Mouse (Mus musculus) neural tube, embryonic 14.5 days (tissue): ENCODE measurements around the gene Ctbp2. TPM values are rescaled to one million over a fixed set of nuclear protein-coding genes. Genes with fewer than 3 reads are reported as not detected.

Experiments
- ATAC-seq: fragments of 200-750 bp; cut with Nextera tagmentation; 2 replicates; pipeline ENCODE4 v1.8.0; 2017; ENCODE audit warnings: low read depth, mild to moderate bottlenecking, moderate TSS enrichment, moderate library complexity
- H3K27ac ChIP-seq: fragments of 300-500 bp; sonication (generic); 2 replicates; pipeline ENCODE4 v1.5.1; 2014; ENCODE audit warnings: low read depth, mild to moderate bottlenecking, control low read depth, low read length, moderate library complexity, mixed read lengths
- H3K27me3 ChIP-seq: fragments of 300-500 bp; sonication (generic); 2 replicates; pipeline ENCODE4 v1.6.1; 2014; ENCODE audit warnings: low read length; ENCODE audit not compliant: control insufficient read depth, insufficient read depth
- H3K36me3 ChIP-seq: fragments of 300-500 bp; sonication (generic); 2 replicates; pipeline ENCODE4 v1.6.1; 2014; ENCODE audit warnings: low read length, mixed read lengths; ENCODE audit not compliant: control insufficient read depth, insufficient read depth
- H3K4me1 ChIP-seq: fragments of 300-500 bp; sonication (generic); 2 replicates; pipeline ENCODE4 v1.6.1; 2014; ENCODE audit warnings: low read length; ENCODE audit not compliant: control insufficient read depth, insufficient read depth
- H3K4me2 ChIP-seq: fragments of 300-500 bp; sonication (generic); 2 replicates; pipeline ENCODE4 v1.6.1; 2014; ENCODE audit warnings: mild to moderate bottlenecking, low read depth, low read length, control low read depth
- H3K4me3 ChIP-seq: fragments of 300-500 bp; sonication (generic); 2 replicates; pipeline ENCODE4 v1.5.1; 2014; ENCODE audit warnings: low read depth, low read length, control low read depth, mixed read lengths
- H3K9ac ChIP-seq: fragments of 300-500 bp; sonication (generic); replicated peaks from 2 replicates; pipeline ENCODE4 v1.6.1; 2014; ENCODE audit warnings: low read depth, mild to moderate bottlenecking, control low read depth, low read length, mixed read lengths
- H3K9me3 ChIP-seq: fragments of 300-500 bp; sonication (generic); 2 replicates; pipeline ENCODE4 v1.6.1; 2016; ENCODE audit warnings: low read length; ENCODE audit not compliant: control insufficient read depth
- WGBS: fragments of 180-500 bp; shearing (Covaris S2); extraction: QIAGEN DNeasy Blood & Tissue Kit; methylation state at CpG from one replicate; pipeline ENCODE4 v1.1.7; 2014; 5-methylcytosine and 5-hydroxymethylcytosine counted together
- polyA plus RNA-seq: library from polyadenylated mRNA; unstranded; fragments of >200 nt; fragmentation: Nextera tagmentation; extraction: Ambion mirVana; gene quantifications from 2 replicates; pipeline ENCODE4 v1.2.1, GENCODE M21; 2014

Ctbp2 gene
- polyA plus RNA-seq, 1 experiment from 2014 or later, result 65.0 TPM

DNA sequence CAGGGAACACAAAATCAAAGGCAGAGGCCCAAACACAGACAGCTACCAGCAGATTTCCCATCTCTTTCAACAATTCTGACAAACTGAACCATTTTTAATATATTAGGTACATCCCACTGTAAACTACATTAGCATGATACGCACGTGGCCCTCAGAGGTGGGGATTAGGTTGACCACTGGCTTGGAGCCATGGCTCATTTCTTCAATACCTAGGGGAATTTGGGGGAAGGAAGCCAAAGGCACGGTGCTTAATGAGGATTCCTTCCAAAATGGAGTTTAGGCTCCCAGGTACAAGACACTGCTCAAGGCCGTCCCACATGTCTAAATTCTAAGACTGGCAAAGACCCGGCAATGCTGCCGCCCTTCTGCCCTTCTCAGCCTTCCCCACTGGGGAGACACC is 121.9 kb downstream of the Ctbp2 start:
- Histone ChIP-seq H3K36me3 (peaks cover 9% of the 10 kb centered on the region; the same call in 1 of the 2 replicates), H3K4me2 (no peak overlapping the region), H3K27me3 (no peaks in the 10 kb centered on the region), H3K9me3 (no peaks in the 10 kb centered on the region), H3K4me1 (peaks cover under 1% of the 10 kb centered on the region; the same call in 1 of the 2 replicates), H3K27ac (no peak overlapping the region), H3K4me3 (no peak overlapping the region), H3K9ac (no peak overlapping the region)
- ATAC-seq, result no peak
- WGBS, result 85% methylated on average over 6 of the region's 6 CpGs

DNA sequence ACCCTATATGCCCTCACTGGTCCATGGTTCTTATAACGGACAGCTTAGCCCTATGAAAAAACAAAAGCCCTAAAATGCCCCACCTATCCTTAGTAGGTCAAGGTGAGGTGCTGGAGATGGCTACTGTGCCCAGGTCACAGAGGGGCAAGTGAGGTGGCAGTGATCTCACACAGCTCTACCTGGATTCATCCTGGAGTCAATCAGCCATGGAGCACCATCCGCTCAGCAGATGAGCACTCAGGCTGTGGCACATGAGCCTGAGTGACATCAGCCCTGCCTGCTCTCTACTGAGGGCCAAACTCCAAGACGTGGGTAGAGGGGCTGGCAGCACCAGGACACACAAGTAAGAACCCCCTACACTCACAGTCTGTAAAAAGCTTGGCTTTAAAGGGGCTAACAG is 122.8 kb downstream of the Ctbp2 start:
- H3K4me3 ChIP-seq, result no peak overlapping the region
- no peak for ATAC-seq

DNA sequence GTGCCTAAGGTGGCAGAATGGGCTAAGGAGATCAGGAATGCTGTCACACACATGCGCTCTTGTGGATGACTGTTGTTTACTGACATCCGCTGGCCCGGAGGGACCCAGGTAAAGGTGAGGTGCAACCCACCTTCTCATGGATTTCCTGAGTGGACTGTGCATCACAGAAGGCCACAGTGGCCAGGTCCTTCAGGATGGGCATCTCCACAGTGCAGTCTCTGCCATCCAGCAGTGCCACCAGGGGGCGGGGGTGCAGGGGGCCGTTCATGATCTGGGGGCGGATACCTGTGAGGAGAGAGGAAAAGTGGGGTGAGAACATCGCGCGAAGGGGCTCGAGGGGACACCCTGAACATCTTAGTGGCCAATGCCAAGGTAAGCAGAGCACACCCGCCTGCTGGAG is 125.1 kb downstream of the Ctbp2 start:
- Histone ChIP-seq H3K36me3 (peaks cover 14% of the 10 kb centered on the region; the same call in 1 of the 2 replicates), H3K9me3 (no peaks in the 10 kb centered on the region), H3K27me3 (no peaks in the 10 kb centered on the region), H3K4me3 (no peak overlapping the region), H3K4me1 (peaks cover 5% of the 10 kb centered on the region; the same call in 1 of the 2 replicates), H3K4me2 (no peak overlapping the region), H3K27ac (no peak overlapping the region), H3K9ac (no peak overlapping the region)
- 98% methylated on average over 11 of the region's 11 CpGs for WGBS
- ATAC-seq, result no peak

More for the DNA sequence above, 122.8 kb downstream of the Ctbp2 start:
- no peak overlapping the region for H3K27ac ChIP-seq
- no peak overlapping the region for H3K4me2 ChIP-seq
- no peaks in the 10 kb centered on the region for H3K9me3 ChIP-seq
- WGBS, result 95% methylated on average over 3 of the region's 3 CpGs
- H3K9ac ChIP-seq, result no peak overlapping the region
- no peaks in the 10 kb centered on the region for H3K27me3 ChIP-seq
- H3K4me1 ChIP-seq, result no peaks in the 10 kb centered on the region
- peaks cover 10% of the 10 kb centered on the region; the same call in 1 of the 2 replicates for H3K36me3 ChIP-seq

DNA sequence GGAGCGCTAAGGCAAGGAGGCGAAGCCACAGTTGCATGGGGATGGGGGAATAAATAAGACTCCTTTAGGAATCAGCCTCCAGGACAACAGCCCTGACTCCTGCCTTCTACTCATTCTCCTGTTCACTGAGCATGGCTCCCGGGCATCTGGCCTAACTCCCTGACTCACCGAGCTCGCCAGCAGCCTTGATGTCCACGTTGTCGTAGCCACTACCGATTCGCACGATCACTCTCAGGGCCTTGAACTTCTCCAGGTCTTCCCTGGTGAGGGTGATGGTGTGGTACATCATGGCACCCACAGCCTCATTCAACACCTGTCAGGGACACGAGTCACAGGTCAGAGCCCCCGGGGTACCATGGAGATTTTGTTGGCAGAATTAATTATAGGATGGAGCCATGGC is 125.5 kb downstream of the Ctbp2 start:
- no peaks in the 10 kb centered on the region for H3K9me3 ChIP-seq
- no peak for ATAC-seq
- H3K4me2 ChIP-seq, result no peak overlapping the region
- no peak overlapping the region for H3K4me3 ChIP-seq
- H3K36me3 ChIP-seq, result peaks cover 14% of the 10 kb centered on the region; the same call in 1 of the 2 replicates
- no peak overlapping the region for H3K9ac ChIP-seq
- no peaks in the 10 kb centered on the region for H3K27me3 ChIP-seq
- H3K27ac ChIP-seq, result no peak overlapping the region
- peaks cover 5% of the 10 kb centered on the region; the same call in 1 of the 2 replicates for H3K4me1 ChIP-seq
- 95% methylated on average over 12 of the region's 12 CpGs for WGBS

- ATAC-seq, result no peak
- Histone ChIP-seq H3K9me3 (no peaks in the 10 kb centered on the region), H3K27me3 (no peaks in the 10 kb centered on the region), H3K9ac (no peak overlapping the region), H3K4me3 (no peak overlapping the region), H3K4me1 (peaks cover 5% of the 10 kb centered on the region; the same call in 1 of the 2 replicates), H3K36me3 (peaks cover 16% of the 10 kb centered on the region; the same call in 1 of the 2 replicates), H3K27ac (no peak overlapping the region), H3K4me2 (no peak overlapping the region)
- 93% methylated on average over 5 of the region's 5 CpGs for WGBS
These were observed 127.8 kb downstream of the Ctbp2 start for GRCm38 (mm10) chr7:132996391-132996790.

DNA sequence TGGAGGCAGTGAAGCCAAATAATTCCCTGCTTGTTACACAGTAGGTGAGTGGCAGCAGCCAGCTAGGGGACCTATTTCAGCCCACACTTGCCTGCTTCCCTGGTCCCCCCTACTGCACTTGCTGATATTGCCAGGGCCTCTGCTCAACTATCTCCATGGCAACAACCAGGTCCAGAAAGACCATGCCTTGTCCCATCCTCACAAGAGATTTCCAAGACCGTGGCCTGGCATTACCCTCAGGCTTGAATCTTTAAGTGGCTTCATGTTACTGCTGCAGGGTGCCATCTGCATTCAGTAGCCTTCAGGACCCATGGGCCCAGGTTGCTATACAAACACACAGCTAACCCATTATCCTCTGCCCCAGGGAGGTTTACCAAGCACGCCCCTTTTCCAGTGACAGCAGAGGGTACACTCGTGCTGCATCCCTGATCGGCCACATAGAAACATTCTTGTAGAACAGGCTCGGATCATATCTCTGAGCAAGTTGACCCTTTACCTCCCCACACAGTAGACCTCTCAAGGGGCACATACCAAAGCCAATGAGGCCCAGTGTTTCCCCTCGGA is 129.4 kb downstream of the Ctbp2 start:
- Histone ChIP-seq H3K9ac (no peak overlapping the region), H3K9me3 (no peaks in the 10 kb centered on the region), H3K36me3 (peaks cover 27% of the 10 kb centered on the region; the same call in 1 of the 2 replicates), H3K4me3 (no peak overlapping the region), H3K27ac (no peak overlapping the region), H3K4me1 (peaks cover 5% of the 10 kb centered on the region; the same call in 1 of the 2 replicates), H3K4me2 (no peak overlapping the region), H3K27me3 (no peaks in the 10 kb centered on the region)
- 45% methylated on average over 6 of the region's 6 CpGs for WGBS
- peak; percentile 56; the same call in 1 of the 2 replicates for ATAC-seq

DNA sequence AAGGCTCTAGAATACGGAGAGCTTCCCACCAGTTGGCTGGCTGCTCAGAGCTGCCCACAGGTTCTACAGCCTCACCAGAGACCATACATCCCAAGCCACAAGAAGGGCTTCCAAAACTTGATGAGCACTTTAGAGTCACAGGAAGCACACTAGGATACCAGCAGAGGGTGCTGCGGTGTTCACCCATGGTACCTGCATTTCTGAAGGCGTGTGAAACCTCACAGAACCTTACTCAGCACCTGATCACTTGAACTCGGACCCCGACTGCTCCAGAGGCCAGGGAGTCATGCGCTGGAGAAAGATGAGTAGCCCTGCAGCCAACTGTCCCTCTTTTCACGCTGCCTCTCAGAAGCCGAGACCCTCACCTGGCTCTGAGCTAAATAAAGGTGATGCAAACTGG is 130.0 kb downstream of the Ctbp2 start:
- Histone ChIP-seq H3K36me3 (peaks cover 32% of the 10 kb centered on the region), H3K27me3 (no peaks in the 10 kb centered on the region), H3K4me2 (no peak overlapping the region), H3K9ac (no peak overlapping the region), H3K9me3 (no peaks in the 10 kb centered on the region), H3K4me1 (peaks cover 5% of the 10 kb centered on the region; the same call in 1 of the 2 replicates), H3K27ac (no peak overlapping the region), H3K4me3 (no peak overlapping the region)
- no peak for ATAC-seq
- 90% methylated on average over 8 of the region's 8 CpGs for WGBS

GRCm38 (mm10) chr7:132992967-132993615 is 131.1 kb downstream of the Ctbp2 start:
- Histone ChIP-seq H3K9me3 (no peaks in the 10 kb centered on the region), H3K9ac (no peak overlapping the region), H3K36me3 (peaks cover 28% of the 10 kb centered on the region), H3K4me2 (no peak overlapping the region), H3K27ac (no peak overlapping the region), H3K27me3 (no peaks in the 10 kb centered on the region), H3K4me3 (no peak overlapping the region), H3K4me1 (peaks cover 5% of the 10 kb centered on the region; the same call in 1 of the 2 replicates)
- no peak for ATAC-seq
- 92% methylated on average over 9 of the region's 9 CpGs for WGBS

DNA sequence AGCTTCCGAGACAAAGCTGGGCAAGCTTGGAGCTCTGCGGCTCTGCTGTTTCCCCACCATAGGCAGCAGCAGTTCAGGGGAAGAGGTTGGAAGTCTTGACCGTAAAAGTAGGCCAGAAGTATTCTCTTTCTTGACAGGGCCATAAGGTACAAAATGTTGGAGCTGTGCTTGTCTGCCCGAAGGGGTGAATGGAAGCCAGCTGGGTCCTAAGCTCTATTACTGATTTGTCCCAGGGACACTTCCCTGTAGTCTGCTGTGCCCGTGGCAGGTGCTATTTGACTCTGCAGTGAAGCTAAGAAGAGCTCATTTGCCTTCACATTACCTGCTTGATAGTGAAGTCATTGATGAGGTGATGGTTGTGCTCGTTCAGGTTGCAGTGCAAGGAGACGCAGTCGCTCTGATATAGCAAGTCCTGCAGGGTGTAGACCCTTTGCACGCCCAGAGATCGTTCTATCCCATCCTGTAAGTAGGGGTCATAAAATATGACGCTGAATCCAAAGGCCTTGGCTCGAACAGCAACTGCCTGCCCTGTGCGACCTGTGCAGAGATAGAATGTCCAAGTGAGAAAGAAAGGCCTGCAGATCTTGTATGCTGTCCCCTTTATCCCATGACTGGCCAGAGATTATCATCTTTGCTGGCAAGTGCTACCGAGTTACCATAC is 132.8 kb downstream of the Ctbp2 start:
- Histone ChIP-seq H3K9me3 (no peaks in the 10 kb centered on the region), H3K36me3 (peaks cover 27% of the 10 kb centered on the region)

More for the DNA sequence above, 132.8 kb downstream of the Ctbp2 start:
- peaks cover 5% of the 10 kb centered on the region; the same call in 1 of the 2 replicates for H3K4me1 ChIP-seq
- ATAC-seq, result no peak
- H3K9ac ChIP-seq, result no peak overlapping the region
- no peak overlapping the region for H3K27ac ChIP-seq
- WGBS, result 93% methylated on average over 14 of the region's 14 CpGs
- no peak overlapping the region for H3K4me2 ChIP-seq
- H3K27me3 ChIP-seq, result no peaks in the 10 kb centered on the region
- H3K4me3 ChIP-seq, result no peak overlapping the region
